Mouse (Mus musculus): Measurements from ENCODE around the gene Arl6ip4.

The Arl6ip4 gene

DNA sequence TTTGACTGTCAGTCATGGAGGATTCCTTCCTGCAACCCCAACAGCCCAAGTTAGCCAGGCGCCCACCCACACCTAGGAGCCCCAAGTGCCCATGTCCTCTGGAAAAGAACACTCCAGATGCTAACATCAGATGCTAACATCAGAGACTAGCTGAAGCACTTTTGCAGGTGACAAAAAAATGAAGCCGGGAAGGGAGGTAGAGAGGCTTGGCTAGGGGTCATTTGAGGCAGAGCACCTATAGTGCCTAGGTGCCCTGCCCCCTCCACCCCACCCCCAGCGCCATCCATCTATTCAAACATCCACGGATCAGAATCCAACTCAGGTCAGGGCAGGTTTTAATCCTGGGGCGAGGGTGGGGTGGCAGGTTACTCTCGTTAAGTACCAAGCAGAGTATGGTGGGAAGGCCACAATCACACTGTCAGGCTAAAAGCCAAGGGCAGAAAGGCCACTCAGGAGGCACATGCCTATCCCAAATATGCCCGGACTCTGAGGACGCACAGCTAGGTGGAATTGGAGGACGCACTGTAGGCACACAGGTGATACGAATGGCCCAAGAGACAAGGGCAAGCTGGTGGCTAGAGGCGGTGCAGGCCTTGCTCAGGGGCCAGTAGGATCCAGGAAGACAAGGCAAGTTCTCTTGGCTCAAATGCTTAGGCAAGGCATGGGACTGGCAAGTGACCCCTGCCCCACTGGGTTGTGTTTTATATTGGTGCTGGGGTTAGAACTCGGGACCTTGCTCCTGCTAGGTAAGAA is 21.9 kb upstream of the Arl6ip4 start:
- no peak for DNase-seq (ENCODE audit: low spot score)

DNA sequence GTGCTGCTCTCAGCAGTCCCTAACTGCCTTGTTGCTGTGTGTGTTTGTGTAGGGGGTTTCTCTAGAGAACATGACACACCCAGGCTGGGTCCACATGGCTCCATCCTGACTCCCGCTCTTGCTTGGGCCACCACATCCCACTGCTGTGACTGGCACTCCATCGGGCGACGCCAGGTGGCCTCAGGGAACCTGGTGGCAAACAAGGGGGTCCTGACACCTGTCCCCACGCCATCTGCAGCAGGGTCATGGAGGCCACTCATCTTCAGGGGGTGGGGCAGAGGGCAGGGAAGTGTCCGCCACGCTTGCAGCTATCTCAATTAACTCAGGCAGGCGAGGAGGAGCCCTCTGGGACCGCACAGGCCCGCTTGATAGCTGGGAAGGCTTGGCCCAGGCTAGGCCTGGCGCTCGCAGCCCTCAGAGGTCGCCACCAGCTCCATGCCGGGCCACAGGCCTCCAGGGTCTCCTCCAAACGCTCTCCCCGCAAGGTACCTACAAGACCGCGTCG is 20.8 kb upstream of the Arl6ip4 start:
- no peak for DNase-seq (ENCODE audit: low spot score)

DNA sequence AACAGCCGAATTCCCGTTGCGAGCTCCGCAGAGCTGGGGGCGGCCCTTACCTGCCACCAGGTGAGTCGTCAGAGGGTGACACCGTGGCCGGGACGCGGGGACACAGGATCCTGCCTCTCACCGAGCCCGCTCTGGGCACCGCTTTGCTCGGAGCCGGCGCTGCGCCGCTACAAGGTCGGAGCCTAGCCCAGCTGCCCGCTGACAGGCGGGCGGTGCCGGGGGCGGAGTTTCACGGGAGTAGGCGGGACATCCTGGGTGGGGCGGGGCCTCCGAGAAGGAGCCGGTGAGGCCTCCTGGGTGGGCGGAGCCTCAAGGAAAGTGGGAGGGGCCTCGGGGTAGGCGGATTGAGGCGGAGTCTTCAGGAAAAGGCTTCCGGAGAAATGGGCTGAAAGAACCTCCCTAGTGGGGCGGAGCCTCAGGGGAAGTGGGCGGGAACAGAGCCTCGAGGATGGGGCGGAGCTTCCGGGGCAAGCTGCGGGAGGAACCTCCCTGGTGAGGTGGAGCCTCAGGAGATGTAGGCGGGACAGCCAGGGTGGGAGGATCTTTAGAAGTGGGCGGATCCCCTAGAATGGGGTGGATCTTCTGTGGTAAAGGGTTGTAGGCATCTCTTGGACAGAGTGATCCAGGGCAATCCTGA is 20.2 kb upstream of the Arl6ip4 start, which contains the start of gene Abcb9:
Gene Abcb9 (minus strand): TSS at position 203 of the 637 bp plus-strand sequence.
- peak; percentile 99 for DNase-seq (ENCODE audit: low spot score)

DNA sequence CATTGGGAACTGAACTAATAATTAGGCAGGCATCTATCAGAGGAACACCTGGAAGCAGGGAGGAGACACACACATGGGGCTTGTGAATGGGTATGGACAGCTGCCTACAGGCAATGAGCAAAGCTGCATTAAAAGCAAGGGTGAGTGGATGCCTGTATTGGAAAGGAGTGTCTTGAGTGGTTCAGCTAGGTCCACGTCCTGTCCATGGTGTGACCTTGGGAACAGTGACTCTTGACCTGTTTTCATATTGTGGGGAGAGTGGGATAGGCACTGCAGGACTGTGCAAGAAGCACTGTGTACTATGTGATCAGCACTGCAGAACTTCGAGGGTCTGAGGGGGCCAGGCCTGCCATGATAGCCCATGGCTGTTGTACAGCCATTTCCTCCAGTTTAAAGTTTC is 17.0 kb upstream of the Arl6ip4 start:
- no peak for DNase-seq (ENCODE audit: low spot score)

DNA sequence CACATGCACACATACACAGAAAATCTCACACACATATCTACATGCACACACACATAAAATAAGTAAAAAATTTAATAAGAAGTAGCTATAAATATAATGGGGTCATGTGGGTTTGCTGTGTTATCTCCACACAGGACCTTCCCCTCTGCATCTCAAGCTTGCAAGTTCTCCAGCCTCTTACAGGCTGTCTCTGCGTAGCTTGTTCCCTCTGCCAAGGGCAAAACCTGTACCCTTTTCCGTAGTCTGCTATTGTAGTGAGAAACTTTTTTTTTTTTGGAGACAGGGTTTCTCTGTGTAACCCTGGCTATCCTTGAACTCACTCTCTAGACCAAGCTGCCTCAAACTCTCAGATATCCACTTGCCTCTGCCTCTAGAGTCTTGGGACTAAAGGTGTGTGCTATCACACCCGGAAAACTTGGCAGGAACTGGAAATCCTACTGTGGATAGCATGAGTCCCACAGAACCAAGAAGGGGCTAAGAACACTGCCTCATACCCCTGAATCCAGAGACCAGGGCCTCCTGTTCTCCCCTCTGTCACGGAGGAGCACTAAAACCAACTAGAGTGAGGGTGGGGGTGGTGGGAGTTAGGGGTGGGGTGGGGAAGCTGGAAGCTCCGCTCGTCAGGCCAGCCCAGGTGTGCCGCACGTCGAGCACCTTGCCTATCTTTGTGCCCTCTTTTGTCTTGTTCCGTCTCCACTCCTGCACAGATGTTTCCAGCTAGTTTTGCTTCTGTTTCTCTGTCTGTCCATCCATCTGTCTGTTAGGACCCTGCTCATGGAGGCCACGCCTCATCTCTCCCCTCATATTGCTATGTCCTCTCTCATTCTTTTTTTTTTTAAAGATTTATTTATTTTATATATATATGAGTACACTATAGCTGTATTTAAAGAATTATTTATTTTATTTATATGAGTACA is 15.5 kb upstream of the Arl6ip4 start:
- no peak for DNase-seq (ENCODE audit: low spot score)

DNA sequence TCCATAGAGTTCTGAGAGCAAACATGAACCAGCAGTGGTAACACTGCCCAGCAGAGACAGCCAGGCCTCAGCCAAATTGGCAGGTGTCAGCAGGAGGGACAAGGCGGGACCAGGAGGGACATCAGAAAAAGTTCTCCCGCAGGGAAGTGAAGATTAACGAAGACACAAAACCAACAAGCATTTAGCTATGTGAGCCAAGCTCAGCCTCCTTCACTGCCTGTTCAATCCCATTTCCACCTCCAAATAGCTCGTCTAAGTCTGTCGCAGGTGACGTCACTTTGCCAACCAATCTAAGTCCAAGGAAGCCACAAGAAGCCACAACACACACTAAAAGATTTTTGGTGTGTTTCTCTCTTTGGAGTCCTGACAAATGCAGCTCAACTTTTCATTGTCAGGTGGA is 13.6 kb upstream of the Arl6ip4 start:
- DNase-seq (ENCODE audit: low spot score), result no peak

DNA sequence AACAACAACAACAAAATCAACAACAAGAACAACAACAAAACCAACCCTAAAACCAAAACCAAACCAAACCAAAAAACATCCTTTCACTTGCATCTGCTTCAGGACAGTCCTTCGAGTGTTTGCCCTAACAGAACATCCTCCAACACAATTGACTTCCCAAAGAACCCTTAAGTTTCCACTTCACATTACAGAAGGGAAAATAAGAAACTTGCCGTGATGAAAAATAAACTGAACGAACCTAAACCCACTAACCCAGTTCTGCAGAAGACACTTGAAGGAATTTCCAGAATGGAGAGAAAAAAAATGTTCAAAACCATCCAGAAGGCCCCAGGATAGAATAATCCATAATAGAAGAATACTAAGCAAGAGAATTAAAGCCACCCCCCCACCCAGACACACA is 12.9 kb upstream of the Arl6ip4 start:
- DNase-seq (ENCODE audit: low spot score), result no peak

DNA sequence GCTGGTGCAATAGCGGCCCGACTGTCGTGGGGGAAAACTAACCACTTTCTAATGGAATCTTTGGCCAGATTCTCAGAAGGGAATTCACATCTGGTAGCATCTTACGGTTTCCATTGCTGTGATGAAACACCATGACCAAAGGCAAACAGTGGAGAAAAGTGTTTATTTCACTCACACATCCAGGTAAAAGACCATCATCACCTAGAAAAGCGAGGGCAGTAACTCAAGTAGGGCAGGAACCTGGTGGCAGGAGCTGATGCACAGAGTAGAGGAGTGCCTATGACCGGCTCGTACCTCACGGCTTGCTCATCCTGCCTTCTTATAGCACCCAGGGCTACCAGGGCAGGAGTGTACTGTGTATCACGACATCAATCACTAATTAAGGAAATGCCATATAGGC is 12.3 kb upstream of the Arl6ip4 start:
- DNase-seq (ENCODE audit: low spot score), result no peak

DNA sequence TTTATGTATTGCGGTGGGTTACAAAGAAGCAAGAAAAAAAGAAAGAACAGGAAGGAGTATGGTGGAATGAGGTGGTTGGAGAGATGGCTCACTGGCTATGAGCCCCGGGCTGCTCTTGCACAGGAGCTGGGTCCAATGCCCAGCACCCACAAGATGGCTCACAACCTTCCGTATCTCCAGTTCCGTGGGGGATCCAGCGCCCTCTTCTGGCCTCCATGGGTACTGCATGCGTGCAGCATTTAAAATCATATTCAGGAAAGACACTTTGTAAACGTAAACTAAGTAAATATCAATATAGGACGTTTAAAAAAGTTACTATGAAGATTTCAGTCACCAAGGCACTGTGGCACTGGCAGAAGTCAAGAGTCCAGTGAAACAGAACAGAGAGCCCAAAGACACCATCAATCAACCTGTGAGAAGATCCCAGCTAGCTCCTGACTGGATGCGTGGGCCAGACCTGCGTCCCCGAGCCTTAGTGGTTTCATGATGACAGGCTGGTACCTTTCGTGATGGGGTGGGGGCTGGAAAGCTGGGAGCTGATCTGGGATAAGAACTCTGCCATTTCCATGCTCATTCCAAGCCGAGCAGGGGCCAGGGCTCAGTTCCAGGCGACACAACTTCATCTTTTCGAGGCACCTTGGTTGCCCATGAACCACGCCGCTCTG is 4.7 kb upstream of the Arl6ip4 start:
- DNase-seq (ENCODE audit: low spot score), result peak; percentile 84

DNA sequence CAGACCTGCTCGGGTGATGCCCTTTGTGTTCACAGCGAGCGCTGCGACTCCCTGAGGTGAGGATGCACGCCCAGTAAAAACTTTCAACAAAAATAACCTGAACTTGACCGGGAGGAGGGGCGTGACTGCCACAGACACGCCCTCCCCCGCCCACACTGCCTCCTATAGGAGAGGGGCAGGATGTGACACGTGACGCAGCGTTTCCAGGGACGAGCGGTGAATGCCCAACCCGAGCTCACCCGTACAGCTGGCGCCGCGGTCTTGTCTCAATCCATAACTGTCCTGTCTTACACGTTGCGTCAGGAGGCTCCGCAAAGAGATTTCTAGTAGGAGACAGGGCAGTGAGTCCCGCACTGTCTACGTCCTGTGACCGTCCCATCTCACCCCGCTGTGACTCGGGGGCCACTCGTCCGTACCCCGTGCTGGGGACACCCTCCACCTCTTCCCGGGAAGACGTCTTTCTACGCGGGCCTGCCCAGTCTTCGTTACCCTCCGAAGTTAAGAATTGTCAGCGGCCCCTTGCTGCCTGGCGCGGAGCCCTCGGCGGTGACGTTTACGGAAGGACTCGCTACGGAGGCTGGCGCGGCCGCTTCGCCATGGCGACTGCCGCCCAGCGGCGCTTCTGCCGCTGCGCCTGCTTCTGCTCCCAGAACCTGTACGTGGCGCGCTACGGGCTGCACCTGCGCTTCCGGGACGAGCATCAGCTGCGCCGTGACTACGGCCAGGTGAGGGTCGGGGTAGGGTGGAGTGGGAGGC is 4.0 kb upstream of the Arl6ip4 start, which contains the start of gene Ogfod2:
Gene Ogfod2 (plus strand): TSS at position 556 of the 756 bp plus-strand sequence.
- peak; percentile 96 for DNase-seq (ENCODE audit: low spot score)

DNA sequence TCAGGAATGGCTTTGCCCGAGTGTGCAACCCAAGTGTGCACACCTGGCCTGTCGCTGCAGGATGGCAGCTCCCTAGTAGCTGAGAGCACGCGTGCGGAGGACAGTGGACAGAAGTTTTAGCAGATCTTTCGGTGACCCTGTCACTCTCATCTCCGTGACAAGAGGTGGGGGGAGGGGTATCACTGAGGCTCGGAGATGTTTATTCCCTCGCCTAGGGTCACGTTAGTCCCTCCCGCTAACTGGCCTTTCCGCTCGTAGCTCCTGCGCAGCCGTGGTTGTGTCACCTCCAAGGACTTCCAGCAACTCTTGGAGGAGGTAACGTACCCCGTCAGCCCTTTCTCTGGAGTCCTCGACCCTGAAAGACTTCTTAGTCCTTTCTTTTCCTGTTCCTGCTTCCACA is 3.4 kb upstream of the Arl6ip4 start:
- DNase-seq (ENCODE audit: low spot score), result no peak

DNA sequence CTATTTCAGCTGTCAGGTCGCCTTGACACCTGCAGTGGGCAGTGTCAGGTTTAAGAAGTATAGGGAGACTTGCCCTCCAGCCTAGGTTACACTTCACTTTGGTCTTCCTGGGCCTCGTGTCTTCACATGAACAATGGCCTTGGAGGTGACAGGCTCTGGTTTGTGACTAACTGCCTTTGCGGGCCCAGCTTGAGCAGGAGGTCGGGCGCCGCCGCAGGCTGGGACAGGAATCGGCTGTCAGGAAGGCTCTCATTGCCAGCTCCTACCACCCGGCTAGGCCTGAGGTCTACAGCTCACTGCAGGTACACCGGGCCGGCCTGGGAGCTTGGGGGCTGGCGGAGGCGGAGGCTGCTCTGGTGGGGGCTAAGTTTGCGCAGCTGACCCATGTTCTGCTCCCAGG is 2.9 kb upstream of the Arl6ip4 start:
- peak; percentile 78 for DNase-seq (ENCODE audit: low spot score)

DNA sequence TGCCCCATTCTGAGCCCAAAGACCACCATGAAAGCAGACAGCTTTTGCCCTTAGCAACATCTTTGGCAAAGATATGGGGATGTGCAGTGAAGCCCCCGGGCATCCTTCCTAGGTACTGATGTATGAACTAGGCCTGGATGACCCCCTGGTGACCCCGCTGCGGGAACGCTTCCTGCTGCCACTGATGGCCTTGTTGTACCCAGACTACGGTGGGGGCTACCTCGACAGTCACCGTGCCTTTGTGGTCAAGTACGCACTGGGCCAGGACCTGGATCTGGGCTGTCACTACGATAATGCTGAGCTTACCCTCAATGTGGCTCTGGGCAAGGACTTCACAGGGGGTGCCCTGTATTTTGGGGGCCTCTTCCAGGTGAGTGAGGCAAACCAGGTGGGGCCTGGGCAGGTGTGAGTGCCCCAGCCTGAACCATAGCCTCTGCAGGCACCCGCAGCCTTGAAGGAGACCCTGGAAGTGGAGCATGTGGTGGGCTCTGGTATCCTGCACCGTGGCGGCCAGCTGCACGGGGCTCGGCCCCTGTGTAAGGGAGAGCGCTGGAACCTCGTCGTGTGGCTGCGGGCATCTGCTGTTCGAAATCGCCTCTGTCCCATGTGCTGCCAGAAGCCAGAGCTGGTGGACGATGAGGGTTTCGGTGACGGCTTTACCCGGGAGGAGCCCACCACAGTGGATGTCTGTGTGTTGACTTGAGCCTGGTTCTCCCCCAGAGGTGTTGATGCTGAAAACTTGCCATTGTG is 1.4 kb upstream of the Arl6ip4 start:
- DNase-seq (ENCODE audit: low spot score), result no peak

DNA sequence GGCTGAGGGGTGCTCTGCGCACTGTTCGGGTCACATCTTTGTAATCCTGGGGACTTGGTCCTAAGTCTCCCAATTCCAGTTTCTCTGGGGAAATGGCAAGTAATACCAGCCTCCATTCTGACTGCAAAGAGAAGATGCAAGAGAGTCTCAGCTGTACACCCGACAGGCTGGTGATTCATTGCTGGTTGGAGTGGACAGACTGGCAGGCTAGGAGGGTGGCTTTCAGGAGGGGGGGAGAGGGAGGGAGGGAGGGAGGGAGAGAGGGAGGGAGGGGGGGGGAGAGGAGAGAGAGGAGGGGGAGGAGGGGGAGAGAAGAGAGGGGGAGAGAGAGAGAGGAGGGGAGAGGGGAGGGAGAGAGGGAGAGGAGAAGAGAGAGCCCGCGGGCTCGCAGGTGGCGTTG is 358 bp upstream of the Arl6ip4 start:
- no peak for DNase-seq (ENCODE audit: low spot score)

DNA sequence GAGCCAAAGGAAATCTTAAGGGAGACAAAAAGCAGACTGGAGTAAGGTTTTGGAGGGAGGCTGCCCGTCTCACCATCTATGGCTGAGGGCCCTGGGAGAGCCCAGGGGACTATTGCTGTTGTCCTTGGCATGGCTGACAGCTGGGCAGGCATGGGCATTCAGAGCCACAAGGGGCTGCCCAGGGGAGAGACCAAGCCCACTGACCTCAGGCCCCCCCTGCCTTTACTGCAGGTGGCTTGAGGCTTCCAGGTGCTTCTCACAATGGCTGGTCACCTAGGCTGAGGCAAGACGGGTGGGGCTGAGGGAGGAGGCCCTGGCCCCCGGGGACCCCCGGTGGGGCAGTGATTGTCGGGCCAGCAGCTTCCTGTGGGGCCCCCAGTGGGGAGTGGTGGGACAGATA is 3.3 kb downstream of the Arl6ip4 start:
- peak; percentile 43 for DNase-seq (ENCODE audit: low spot score)

DNA sequence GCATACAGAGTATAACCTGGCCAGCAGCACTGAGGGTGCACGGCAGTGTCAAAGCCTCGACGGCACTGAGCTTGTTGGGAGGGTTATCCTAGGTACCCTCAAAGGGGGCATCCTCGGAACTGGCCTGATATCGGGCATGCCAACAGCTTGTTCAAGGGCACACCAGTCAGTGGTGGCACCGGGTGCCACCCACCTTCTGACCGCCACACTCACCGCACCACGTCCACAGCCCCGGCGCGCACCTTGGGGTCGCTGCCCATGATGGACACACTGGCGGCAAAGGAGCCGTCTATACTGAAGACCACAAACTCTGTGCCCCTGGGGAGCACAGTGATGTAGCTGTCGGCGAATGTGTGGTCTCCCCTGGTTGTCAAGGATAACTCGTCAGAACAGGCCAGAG is 6.5 kb downstream of the Arl6ip4 start:
- DNase-seq (ENCODE audit: low spot score), result peak; percentile 39

DNA sequence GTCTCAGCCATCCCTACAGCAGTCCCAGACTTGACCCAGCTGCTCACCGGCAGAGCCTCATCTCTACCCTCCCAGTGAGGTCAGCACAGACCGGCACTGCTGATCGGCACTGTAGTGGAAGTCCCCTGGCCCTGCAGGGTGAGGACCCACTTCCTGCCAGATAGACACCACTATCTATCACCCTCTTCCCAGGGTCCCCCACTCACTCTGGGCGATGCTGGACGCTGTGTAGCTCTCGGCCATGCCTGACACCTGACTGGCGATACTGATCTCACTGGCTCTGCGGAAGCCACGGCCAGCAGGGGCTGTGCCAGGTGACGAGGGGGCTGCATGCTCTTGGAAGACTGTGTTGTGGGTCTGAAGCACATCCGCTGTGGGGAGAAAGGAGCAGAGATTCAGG is 9.2 kb downstream of the Arl6ip4 start:
- no peak for DNase-seq (ENCODE audit: low spot score)

DNA sequence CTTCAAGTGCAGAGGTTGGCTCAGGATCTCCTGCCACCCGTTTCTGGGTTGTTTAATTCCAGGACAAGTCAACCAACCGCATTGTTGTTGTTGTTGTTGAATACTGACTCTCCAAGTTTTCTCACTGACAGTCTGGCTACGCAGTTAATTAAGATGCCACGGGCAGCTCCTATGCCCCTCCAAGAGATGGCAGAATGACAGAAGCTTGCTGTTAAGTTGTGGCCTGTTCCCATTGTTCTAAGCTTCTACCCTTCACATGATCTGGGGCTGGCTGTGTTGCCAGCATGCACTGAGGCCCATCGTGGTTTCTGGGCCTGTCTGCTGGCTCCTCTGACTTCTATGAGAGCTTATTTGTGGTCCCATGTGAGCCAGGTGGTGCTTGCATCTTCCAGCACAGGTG is 18.4 kb downstream of the Arl6ip4 start:
- no peak for DNase-seq (ENCODE audit: low spot score)

DNA sequence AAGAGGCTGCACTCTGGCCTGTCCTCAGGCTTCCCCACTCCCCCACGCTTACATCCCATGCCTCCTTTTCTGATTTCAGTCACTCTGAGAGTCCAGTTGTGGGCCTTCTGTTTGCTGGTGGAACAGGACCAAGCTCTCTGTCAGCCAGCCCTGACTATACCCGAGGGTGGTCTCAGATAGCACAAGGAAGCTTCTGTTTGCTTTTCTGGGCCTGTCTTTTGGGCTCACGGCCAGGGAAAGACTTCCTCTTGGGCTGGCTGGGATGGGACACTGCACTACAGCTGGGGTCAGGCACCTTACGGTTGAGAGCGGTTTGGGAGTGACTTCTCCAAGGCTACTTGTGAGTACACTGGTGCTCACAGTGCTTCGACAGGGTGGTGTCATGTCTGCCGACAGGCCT is 22.2 kb downstream of the Arl6ip4 start:
- no peak for DNase-seq (ENCODE audit: low spot score)

DNA sequence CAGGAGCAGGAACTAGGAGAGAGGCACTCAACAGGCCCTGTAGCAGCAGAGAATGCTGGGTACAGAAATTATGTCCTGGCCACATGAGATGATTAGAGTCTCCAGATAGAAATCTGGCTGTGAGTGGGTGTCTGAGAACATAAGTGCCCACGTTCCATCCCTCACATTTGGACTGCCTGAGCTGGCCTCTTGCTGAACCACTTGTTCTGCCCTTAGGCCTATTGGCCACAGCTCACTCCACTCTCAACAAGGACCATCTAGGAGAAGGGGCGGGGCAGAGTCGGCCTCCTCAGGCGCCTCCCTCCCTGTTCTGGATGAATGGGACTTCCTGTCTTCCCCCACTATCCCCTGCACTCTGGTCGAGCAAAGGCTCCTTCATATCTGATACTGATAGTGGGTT is 33.1 kb downstream of the Arl6ip4 start:
- DNase-seq (ENCODE audit: low spot score), result no peak
